Mouse (Mus musculus) neural tube, embryonic 14.5 days (tissue): ENCODE measurements around the gene Csf1. TPM values are rescaled to one million over a fixed set of nuclear protein-coding genes. Genes with fewer than 3 reads are reported as not detected.

Experiments used
- ATAC-seq: fragments of 200-750 bp; cut with Nextera tagmentation; 2 replicates; pipeline ENCODE4 v1.8.0; 2017; ENCODE audit warnings: low read depth, mild to moderate bottlenecking, moderate TSS enrichment, moderate library complexity
- H3K27ac ChIP-seq: fragments of 300-500 bp; sonication (generic); 2 replicates; pipeline ENCODE4 v1.5.1; 2014; ENCODE audit warnings: low read depth, mild to moderate bottlenecking, control low read depth, low read length, moderate library complexity, mixed read lengths
- H3K27me3 ChIP-seq: fragments of 300-500 bp; sonication (generic); 2 replicates; pipeline ENCODE4 v1.6.1; 2014; ENCODE audit warnings: low read length; ENCODE audit not compliant: control insufficient read depth, insufficient read depth
- H3K36me3 ChIP-seq: fragments of 300-500 bp; sonication (generic); 2 replicates; pipeline ENCODE4 v1.6.1; 2014; ENCODE audit warnings: low read length, mixed read lengths; ENCODE audit not compliant: control insufficient read depth, insufficient read depth
- H3K4me1 ChIP-seq: fragments of 300-500 bp; sonication (generic); 2 replicates; pipeline ENCODE4 v1.6.1; 2014; ENCODE audit warnings: low read length; ENCODE audit not compliant: control insufficient read depth, insufficient read depth
- H3K4me2 ChIP-seq: fragments of 300-500 bp; sonication (generic); 2 replicates; pipeline ENCODE4 v1.6.1; 2014; ENCODE audit warnings: mild to moderate bottlenecking, low read depth, low read length, control low read depth
- H3K4me3 ChIP-seq: fragments of 300-500 bp; sonication (generic); 2 replicates; pipeline ENCODE4 v1.5.1; 2014; ENCODE audit warnings: low read depth, low read length, control low read depth, mixed read lengths
- H3K9ac ChIP-seq: fragments of 300-500 bp; sonication (generic); replicated peaks from 2 replicates; pipeline ENCODE4 v1.6.1; 2014; ENCODE audit warnings: low read depth, mild to moderate bottlenecking, control low read depth, low read length, mixed read lengths
- H3K9me3 ChIP-seq: fragments of 300-500 bp; sonication (generic); 2 replicates; pipeline ENCODE4 v1.6.1; 2016; ENCODE audit warnings: low read length; ENCODE audit not compliant: control insufficient read depth
- WGBS: fragments of 180-500 bp; shearing (Covaris S2); extraction: QIAGEN DNeasy Blood & Tissue Kit; methylation state at CpG from one replicate; pipeline ENCODE4 v1.1.7; 2014; 5-methylcytosine and 5-hydroxymethylcytosine counted together
- polyA plus RNA-seq: library from polyadenylated mRNA; unstranded; fragments of >200 nt; fragmentation: Nextera tagmentation; extraction: Ambion mirVana; gene quantifications from 2 replicates; pipeline ENCODE4 v1.2.1, GENCODE M21; 2014

Csf1 gene
- polyA plus RNA-seq, 1 experiment from 2014 or later: 6.3 TPM

DNA sequence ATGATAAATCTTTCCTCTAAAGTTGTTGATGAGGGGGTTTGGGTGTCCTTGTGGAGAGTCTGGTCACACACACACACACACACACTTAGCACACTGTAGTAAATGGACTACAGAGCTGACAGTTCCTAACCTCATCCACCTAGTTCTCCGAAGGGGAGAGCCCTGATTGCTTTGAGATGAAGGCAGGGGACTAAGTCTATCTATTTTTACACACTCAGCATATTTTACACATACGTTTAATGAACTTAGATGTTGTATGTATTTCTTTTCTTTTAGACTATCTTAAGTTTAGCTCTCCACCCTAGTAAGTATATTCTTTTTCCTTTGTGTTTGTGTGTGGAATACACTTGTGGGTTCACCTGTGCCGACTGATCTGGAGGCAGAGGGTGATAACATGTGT is 34.6 kb upstream of the Csf1 start:
- Histone ChIP-seq H3K4me1 (peaks cover 8% of the 10 kb centered on the region), H3K27me3 (no peaks in the 10 kb centered on the region), H3K36me3 (no peaks in the 10 kb centered on the region), H3K9me3 (no peaks in the 10 kb centered on the region), H3K9ac (no peak overlapping the region), H3K4me2 (no peak overlapping the region), H3K4me3 (no peak overlapping the region), H3K27ac (no peak overlapping the region)
- 96% methylated on average over 3 of the region's 3 CpGs for WGBS
- ATAC-seq: no peak

- peak; percentile 66; the same call in 1 of the 2 replicates for ATAC-seq
- no peaks in the 10 kb centered on the region for H3K27me3 ChIP-seq
- peaks cover 11% of the 10 kb centered on the region for H3K4me1 ChIP-seq
- no peak overlapping the region for H3K4me3 ChIP-seq
- no peaks in the 10 kb centered on the region for H3K9me3 ChIP-seq
- peak overlapping the region; percentile 44 for H3K27ac ChIP-seq
- 24% methylated on average over 10 of the region's 10 CpGs for WGBS
- no peak overlapping the region for H3K4me2 ChIP-seq
- no peaks in the 10 kb centered on the region for H3K36me3 ChIP-seq
- no peak overlapping the region for H3K9ac ChIP-seq
Observed at GRCm38 (mm10) chr3:107793300-107794201, 33.3 kb upstream of the Csf1 start.

DNA sequence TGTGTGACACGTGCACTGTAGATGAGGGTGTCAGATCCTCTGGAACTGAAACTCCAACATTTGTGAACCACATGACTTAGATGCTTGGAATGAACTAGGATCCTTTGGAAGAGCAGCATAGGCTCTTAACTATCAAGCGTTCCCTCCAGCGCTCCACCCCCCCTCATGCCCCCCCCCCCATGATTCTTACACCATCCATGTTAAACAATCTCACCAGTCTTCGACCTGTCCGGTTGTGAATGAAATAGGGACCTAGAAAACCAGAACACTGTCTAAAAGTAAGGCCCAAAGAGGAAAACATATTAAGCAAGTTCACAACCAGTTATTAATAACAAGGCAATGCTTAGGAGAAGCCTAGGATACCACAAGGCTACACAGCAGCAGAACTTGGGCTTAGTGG is 32.5 kb upstream of the Csf1 start:
- Histone ChIP-seq H3K4me2 (no peak overlapping the region), H3K27me3 (no peaks in the 10 kb centered on the region), H3K4me3 (no peak overlapping the region), H3K9ac (no peak overlapping the region), H3K9me3 (no peaks in the 10 kb centered on the region), H3K4me1 (peaks cover 11% of the 10 kb centered on the region), H3K27ac (no peak overlapping the region), H3K36me3 (no peaks in the 10 kb centered on the region)
- WGBS: 98% methylated on average over 5 of the region's 5 CpGs
- no peak for ATAC-seq

DNA sequence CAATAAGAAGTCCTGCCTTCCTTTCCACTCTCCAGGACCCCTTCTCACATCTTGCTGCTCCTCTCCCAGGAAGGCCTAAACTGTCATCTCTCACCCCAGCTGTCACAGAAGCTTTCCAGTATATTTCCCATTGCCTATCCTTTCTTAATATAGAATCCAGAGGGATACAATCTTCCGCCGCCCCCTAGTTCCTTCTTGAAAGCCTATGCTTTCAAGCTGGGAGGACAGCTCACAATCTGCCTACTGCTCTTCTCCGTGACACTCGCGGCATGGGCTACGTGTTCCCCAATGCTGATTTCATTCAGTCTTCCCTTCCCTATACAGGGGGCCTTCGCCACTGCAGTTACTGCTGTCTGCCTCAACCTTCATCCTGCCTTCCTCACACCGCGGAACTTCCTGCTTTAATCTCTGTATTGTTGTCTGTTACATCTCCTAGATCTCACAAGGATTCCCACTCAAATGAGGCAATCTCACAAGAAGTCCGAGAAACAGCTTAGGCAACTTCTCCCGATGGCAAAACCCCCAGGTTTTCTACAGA is 30.6 kb upstream of the Csf1 start:
- Histone ChIP-seq H3K4me3 (no peak overlapping the region), H3K27ac (no peak overlapping the region), H3K27me3 (no peaks in the 10 kb centered on the region), H3K36me3 (no peaks in the 10 kb centered on the region), H3K4me2 (no peak overlapping the region), H3K4me1 (peaks cover 15% of the 10 kb centered on the region), H3K9ac (no peak overlapping the region), H3K9me3 (no peaks in the 10 kb centered on the region)
- WGBS: 94% methylated on average over 11 of the region's 11 CpGs
- no peak for ATAC-seq

GRCm38 (mm10) chr3:107790227-107790626 is 30.0 kb upstream of the Csf1 start:
- Histone ChIP-seq H3K27ac (no peak overlapping the region), H3K4me3 (no peak overlapping the region)
- 91% methylated on average over 3 of the region's 3 CpGs for WGBS

DNA sequence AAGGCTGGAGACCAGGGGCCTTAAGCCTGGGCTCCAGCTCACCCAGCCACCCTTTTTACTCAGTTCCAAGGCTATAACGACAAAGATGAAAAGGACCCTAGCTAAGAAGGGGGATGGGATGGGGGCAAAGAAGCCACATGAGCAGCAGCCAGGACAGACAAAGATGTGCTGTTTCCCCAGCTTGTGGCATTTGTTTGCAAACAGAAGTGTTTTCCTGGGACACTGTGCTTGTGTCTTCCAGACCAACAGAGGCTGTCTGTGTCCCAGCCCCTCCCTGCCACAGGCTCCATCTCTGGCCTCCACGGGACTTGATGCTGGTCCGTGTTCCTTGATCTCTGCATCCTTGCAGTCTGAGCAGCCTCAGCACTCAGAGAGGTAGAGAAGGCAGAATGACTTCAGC is 28.6 kb upstream of the Csf1 start:
- no peak for ATAC-seq
- no peak overlapping the region for H3K4me3 ChIP-seq

More at GRCm38 (mm10) chr3:107790227-107790626, 30.0 kb upstream of the Csf1 start:
- Histone ChIP-seq H3K27me3 (no peaks in the 10 kb centered on the region), H3K4me1 (peaks cover 15% of the 10 kb centered on the region), H3K4me2 (no peak overlapping the region), H3K36me3 (no peaks in the 10 kb centered on the region), H3K9ac (no peak overlapping the region), H3K9me3 (no peaks in the 10 kb centered on the region)
- ATAC-seq: no peak

GRCm38 (mm10) chr3:107787613-107788501 is 27.6 kb upstream of the Csf1 start:
- no peak for ATAC-seq
- WGBS: 69% methylated on average over 15 of the region's 15 CpGs
- peaks cover 7% of the 10 kb centered on the region; the same call in 1 of the 2 replicates for H3K4me1 ChIP-seq
- H3K27ac ChIP-seq: peak overlapping the region; percentile 16; the same call in 1 of the 2 replicates
- H3K36me3 ChIP-seq: no peaks in the 10 kb centered on the region
- H3K9ac ChIP-seq: no peak overlapping the region
- no peak overlapping the region for H3K4me2 ChIP-seq
- H3K9me3 ChIP-seq: no peaks in the 10 kb centered on the region
- no peak overlapping the region for H3K4me3 ChIP-seq
- H3K27me3 ChIP-seq: no peaks in the 10 kb centered on the region

More for the DNA sequence above, 28.6 kb upstream of the Csf1 start:
- no peak overlapping the region for H3K4me2 ChIP-seq
- H3K27me3 ChIP-seq: no peaks in the 10 kb centered on the region
- peaks cover 14% of the 10 kb centered on the region for H3K4me1 ChIP-seq
- no peak overlapping the region for H3K9ac ChIP-seq
- WGBS: 66% methylated on average over 3 of the region's 3 CpGs
- no peaks in the 10 kb centered on the region for H3K9me3 ChIP-seq
- no peak overlapping the region for H3K27ac ChIP-seq
- H3K36me3 ChIP-seq: no peaks in the 10 kb centered on the region

DNA sequence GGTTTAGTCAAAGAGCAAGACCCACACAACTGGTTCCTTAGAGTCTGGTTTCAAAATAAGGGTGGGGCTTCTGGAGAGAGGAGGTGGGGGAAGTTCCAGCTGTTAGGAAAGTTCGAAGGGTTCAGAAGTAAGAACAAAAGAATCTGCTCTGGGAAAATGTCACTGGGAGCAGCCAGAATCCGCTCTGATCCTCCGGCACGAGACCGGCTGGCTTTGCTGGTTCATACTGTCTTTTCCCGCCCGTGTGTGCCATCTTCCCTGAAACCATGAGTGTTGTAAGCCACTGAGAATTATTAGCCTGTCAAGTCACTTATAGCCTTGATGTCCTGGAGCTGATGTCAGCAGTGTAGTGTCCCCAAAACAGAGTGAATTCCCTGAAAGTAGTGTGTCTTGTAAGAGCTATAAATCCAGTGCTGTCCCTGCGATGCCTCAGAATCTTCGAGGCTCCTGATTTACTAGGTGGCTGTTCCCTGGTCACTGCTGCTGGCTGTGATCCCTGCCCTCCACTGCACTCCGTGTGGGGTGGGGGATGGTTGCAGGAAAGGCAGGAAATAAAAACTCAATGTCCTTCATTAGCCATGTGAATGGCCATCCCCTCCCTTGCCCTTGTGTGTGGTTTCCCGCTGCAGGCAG is 26.8 kb upstream of the Csf1 start:
- H3K9ac ChIP-seq: no peak overlapping the region
- H3K9me3 ChIP-seq: no peaks in the 10 kb centered on the region
- H3K36me3 ChIP-seq: no peaks in the 10 kb centered on the region
- H3K4me2 ChIP-seq: no peak overlapping the region
- ATAC-seq: peak; percentile 47; the same call in 1 of the 2 replicates
- peaks cover 7% of the 10 kb centered on the region; the same call in 1 of the 2 replicates for H3K4me1 ChIP-seq
- no peaks in the 10 kb centered on the region for H3K27me3 ChIP-seq
- WGBS: 27% methylated on average over 11 of the region's 11 CpGs
- H3K27ac ChIP-seq: no peak overlapping the region
- no peak overlapping the region for H3K4me3 ChIP-seq
